Mouse (Mus musculus) 3134 (cell line): ENCODE measurements around the gene Aspscr1.

Source experiments
- DNase-seq: peaks from one replicate; pipeline ENCODE4 v3.0.0-alpha.2; 2011; ENCODE audit warnings: low spot score; ENCODE audit not compliant: insufficient read length; ENCODE audit errors: extremely low read depth

The Aspscr1 gene

GRCm38 (mm10) chr11:120679909-120680308, 7.1 kb downstream of the Aspscr1 start:
- DNase-seq, result no peak

DNA sequence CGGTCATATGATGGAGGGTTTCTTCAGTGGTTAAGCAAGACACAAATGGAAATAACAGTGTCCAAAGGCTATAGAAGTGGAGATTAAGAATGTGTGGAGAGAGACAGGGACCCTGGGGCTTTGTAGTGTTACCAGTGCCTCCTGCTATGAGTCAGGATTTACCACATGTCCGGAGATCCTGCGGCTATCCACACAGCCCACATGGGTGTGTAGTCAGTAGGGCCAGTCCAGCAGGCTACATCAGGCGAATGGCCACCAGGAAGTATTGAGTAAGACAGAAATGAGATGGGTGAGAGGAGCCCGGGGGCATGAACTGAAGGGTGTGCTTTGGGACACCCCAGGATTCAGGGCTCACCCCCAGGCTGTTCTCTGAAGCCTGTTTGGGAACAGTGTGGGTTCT, 9.9 kb downstream of the Aspscr1 start:
- peak; percentile 74 for DNase-seq

DNA sequence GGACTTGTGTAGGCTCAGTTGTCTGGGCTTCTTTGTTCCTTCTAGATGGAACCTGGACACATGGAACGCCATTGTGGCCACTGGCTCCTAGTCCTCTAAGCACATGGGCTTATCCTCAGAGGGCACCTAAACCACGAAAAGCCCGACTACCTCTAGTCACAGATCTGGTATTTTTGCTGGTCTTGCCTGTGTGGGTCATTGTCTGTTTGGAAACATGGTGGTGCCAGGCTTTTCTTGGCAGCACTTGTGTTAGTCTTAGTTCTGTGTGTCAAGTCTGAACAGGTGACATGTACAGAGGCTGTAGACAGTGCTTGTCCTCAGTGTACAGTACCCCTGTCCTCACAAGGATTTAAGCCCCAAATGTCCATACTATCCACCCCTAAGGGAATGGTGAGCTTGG, 10.8 kb downstream of the Aspscr1 start:
- DNase-seq, result no peak

- no peak for DNase-seq
Observed at GRCm38 (mm10) chr11:120684086-120684485, 11.3 kb downstream of the Aspscr1 start.

DNA sequence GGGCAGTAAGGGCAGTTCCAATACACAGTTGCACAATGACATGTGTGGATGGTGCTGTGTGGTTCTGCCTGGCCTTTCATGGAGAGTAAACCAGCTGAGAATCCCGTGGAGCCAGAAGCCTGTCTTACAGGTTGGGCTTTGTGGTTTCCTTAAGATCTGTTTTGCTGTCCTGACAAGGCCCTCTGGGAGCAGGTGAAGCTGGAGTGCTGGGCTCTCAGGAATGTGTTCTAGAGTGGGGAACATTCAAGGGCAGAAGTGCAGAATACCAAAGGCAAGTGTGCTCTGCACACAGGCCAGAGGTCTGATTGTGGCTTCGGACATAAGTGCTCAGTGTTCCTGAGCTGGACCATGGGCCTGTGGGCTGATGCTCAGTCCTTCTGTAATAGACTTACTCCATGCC, 11.9 kb downstream of the Aspscr1 start:
- DNase-seq, result no peak

DNA sequence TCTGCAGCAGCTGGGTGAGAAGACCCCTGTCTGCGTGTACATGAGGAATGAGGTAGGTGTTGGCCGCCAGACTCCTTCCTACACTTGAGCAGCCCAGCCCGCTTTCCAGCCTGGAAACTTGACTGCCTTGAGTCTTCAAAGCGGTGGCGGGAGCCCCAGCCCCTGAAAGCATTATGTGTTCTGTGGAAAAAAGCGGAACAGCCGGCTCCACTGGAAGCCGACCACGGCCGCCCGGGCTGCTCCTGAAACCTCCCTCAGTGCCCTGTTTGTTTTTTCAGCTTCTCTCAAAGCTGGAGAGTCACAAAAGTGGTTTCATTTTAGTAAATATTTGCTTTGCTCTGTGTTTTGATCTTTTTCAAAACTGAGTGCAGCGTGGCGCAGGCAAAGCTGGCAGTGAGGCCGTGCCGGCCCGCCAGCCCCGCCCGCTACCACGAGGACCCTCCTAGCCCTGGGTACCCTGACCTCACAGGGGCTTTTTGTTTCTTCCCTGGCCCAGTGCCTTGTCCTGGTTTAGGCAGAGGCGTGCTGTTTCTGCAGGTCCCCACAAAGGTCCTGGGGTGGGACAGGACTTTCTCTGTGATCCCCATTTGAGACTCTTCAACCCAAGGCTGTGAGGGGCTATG, 14.0 kb downstream of the Aspscr1 start:
- DNase-seq, result no peak

GRCm38 (mm10) chr11:120689365-120689764, 16.6 kb downstream of the Aspscr1 start:
- DNase-seq, result no peak

DNA sequence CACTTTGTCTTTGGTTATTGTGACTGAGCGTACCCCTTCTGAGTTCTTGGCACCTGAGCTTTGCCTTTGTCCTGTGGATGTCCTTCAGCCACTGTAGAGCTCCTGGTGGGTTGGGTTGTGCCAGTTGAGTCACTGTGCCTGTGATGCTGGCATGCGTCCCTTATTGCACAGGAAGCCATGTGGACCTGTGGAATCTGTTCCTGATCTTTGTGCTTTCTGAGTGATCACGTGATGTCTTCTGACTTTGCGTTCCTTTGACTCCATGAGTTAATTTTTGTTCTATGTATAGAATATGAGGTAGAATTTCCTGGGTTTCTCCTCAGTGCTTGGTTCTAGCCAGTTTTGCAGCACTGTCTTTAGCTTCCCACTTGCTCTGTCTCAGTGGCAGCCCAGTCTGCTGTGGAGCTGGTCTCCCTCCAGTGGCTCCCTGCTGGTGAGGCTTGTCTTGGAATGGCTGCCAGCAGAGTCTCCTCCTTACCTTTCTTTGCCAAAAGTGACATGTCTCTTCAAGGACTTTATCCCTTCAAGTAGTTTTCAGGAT, 19.8 kb downstream of the Aspscr1 start:
- peak; percentile 46 for DNase-seq

- DNase-seq, result no peak
Observed at GRCm38 (mm10) chr11:120693461-120693860, 20.7 kb downstream of the Aspscr1 start.

GRCm38 (mm10) chr11:120695184-120695583, 22.4 kb downstream of the Aspscr1 start:
- DNase-seq, result no peak

DNA sequence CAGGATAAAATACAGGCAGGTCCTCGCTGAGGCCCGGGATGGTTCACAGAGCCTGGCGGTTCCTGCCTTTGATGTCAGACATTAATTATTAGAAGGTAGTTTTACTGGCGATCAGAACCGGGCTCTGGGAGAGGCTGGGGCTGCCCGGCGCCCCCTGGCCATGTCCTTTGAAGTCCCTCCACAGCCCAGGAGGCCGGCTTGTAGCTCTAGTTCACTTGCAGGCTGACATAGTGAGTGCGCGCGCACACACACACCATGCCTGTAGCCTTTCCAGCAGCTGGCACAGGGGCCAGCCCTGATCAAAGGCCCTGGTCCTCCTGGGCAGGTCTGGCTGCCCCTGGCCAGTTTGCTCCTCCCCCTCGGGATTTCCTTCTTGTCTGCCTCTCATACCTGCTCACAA, 22.9 kb downstream of the Aspscr1 start:
- DNase-seq, result no peak

GRCm38 (mm10) chr11:120696568-120696967, 23.8 kb downstream of the Aspscr1 start:
- no peak for DNase-seq

- DNase-seq, result peak; percentile 94
Observed at GRCm38 (mm10) chr11:120697741-120698140, 25.0 kb downstream of the Aspscr1 start.

GRCm38 (mm10) chr11:120703696-120704454, 31.1 kb downstream of the Aspscr1 start:
- peak; percentile 92 for DNase-seq

GRCm38 (mm10) chr11:120704486-120705325, 31.9 kb downstream of the Aspscr1 start:
- DNase-seq, result no peak

GRCm38 (mm10) chr11:120706120-120706519, 33.3 kb downstream of the Aspscr1 start:
- DNase-seq, result no peak

DNA sequence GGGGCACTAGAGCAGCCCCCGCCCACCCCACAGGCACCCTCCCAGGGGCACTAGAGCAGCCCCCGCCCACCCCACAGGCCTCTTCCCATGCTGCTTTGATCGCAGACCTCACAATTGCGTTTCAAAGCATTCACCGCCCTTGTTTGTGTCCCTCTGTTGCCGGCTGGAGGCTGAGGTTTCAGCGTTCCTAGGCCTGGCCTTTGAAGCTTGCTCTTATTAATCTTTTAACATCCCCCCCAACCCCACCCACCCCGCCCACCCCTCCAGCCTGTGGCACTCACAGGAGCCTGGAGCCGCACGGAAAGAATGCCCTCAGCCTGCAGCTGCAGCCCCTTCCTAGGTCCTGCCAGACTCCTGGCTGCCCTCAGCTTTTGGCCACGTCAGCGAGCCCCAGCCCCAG, 34.5 kb downstream of the Aspscr1 start:
- DNase-seq, result no peak

DNA sequence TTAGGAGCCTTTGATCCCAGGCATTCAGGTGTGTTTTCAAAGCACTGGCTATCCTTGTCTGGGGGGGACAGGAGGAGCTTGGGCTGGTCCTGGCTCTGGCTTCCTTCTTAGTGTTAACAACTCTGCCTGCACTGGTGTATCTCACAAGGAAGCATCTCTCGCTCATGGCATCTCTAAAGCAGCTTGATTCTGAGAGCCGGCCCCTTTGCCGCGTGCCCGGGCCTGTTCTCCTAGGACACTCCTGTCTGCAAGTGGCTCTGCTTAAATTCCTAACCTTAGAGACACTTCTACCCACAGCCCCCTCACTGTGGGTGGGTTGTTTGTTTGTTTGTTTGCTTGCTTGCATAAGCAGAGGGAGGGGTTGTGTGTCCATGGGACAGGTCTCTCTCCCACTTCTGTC, 35.2 kb downstream of the Aspscr1 start:
- DNase-seq, result no peak

GRCm38 (mm10) chr11:120709551-120709950, 36.8 kb downstream of the Aspscr1 start:
- DNase-seq, result no peak

DNA sequence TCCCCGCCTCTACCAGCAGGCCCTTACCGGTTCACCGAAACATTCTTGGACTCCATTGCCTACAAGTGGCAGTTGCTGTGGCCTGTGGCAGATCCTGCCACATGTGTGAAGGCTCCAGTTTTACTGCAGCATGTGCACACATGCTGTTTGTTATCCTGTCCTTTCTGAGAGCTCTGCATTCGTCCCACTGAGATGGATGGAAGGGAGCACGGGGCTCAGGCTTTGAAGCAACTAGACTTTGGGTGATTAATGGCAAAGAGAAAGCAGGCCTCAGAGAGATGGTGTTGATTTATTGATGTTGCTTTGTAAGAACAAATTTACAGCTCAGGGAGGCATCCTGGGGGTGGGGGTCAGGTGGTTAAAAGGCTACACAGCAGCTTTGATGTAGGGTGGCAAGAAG, 37.9 kb downstream of the Aspscr1 start:
- no peak for DNase-seq

- DNase-seq, result no peak
Observed at GRCm38 (mm10) chr11:120711980-120712604, 39.3 kb downstream of the Aspscr1 start.
